Mouse (Mus musculus) heart, embryonic 13.5 days (tissue): Measurements from ENCODE around the gene Ccdc17. TPM values are rescaled to one million over a fixed set of nuclear protein-coding genes. Genes with fewer than 3 reads are reported as not detected.

Experiments
- ATAC-seq: fragments of 200-750 bp; cut with Nextera tagmentation; 2 replicates; pipeline ENCODE4 v1.8.0; 2017; ENCODE audit warnings: moderate TSS enrichment; ENCODE audit not compliant: insufficient number of reproducible peaks, low FRiP score, low TSS enrichment; ENCODE audit errors: extremely low read depth
- H3K27ac ChIP-seq: fragments of 300-500 bp; sonication (generic); replicated peaks from 2 replicates; pipeline ENCODE4 v1.5.1; 2015; ENCODE audit warnings: moderate library complexity, mild to moderate bottlenecking, inconsistent platforms
- H3K27me3 ChIP-seq: fragments of 300-500 bp; sonication (generic); replicated peaks from 2 replicates; pipeline ENCODE4 v1.6.1; 2015; ENCODE audit warnings: mild to moderate bottlenecking, inconsistent platforms
- H3K36me3 ChIP-seq: fragments of 300-500 bp; sonication (generic); 2 replicates; pipeline ENCODE4 v1.6.1; 2015; ENCODE audit warnings: mild to moderate bottlenecking, inconsistent platforms
- H3K4me1 ChIP-seq: fragments of 300-500 bp; sonication (generic); 2 replicates; pipeline ENCODE4 v1.6.1; 2015; ENCODE audit warnings: inconsistent platforms
- H3K4me2 ChIP-seq: fragments of 300-500 bp; sonication (generic); 2 replicates; pipeline ENCODE4 v1.6.1; 2015; ENCODE audit warnings: inconsistent platforms, mild to moderate bottlenecking, moderate library complexity
- H3K4me3 ChIP-seq: fragments of 300-500 bp; sonication (generic); 2 replicates; pipeline ENCODE4 v1.5.1; 2015; ENCODE audit warnings: moderate library complexity, mild to moderate bottlenecking, inconsistent platforms
- H3K9ac ChIP-seq: fragments of 300-500 bp; sonication (generic); 2 replicates; pipeline ENCODE4 v1.6.1; 2015; ENCODE audit warnings: inconsistent platforms, mild to moderate bottlenecking, moderate library complexity
- H3K9me3 ChIP-seq: fragments of 300-500 bp; sonication (generic); 2 replicates; pipeline ENCODE4 v1.6.1; 2016; ENCODE audit warnings: inconsistent platforms
- WGBS: fragments of 180-500 bp; shearing (Covaris S2); methylation state at CpG from one replicate; pipeline ENCODE4 v1.1.7; 2015; ENCODE audit warnings: mixed read lengths; 5-methylcytosine and 5-hydroxymethylcytosine counted together
- polyA plus RNA-seq: library from polyadenylated mRNA; unstranded; fragments of >200 nt; fragmentation: Nextera tagmentation; extraction: Ambion mirVana; gene quantifications from 2 replicates; pipeline ENCODE4 v1.2.1, GENCODE M21; 2015

Gene Ccdc17
- polyA plus RNA-seq, 1 experiment from 2014 or later: 3.6 TPM

DNA sequence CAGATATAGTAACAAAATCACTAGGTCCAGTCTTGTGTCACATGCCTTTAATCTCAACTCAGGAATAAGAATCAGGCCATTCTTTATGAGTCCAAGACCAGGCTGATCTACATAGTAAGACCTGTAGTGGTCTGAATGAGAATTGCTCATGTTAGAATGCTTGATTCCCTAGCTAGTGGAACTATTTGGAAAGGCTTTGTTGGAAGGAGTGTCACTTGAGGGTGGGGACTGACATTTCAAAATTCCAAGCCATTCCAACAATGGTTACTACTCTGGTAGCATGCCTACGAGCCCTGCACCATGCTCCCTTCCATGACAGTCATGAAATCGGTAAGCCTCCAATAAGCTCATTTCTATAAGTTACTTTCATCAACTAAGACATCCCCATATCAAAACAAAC is 16.2 kb downstream of the Ccdc17 start:
- Histone ChIP-seq H3K27ac (no peak overlapping the region), H3K4me3 (no peak overlapping the region), H3K36me3 (peaks cover 82% of the 10 kb centered on the region), H3K4me1 (no peaks in the 10 kb centered on the region), H3K9ac (no peak overlapping the region), H3K9me3 (no peaks in the 10 kb centered on the region), H3K4me2 (no peak overlapping the region), H3K27me3 (no peaks in the 10 kb centered on the region)
- ATAC-seq: no peak
- 78% methylated on average over 2 of the region's 2 CpGs for WGBS

DNA sequence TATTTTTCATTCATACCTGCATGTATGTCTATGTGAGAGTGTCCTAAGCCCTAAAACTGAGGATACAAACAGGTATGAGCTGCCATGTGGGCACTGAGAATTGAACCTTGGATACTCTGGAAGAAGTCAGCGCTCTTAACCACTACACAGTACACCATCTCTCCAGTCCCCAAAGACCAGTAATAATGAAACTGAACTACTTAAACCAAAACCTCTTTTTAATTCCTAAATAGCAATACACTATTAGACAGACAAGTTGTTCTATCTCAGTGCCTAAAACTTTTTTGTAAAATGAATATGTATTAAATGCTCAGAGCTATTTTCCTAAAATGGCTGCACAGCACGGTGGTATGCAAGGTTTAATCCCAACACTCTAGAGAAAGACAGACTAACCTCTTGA is 18.8 kb downstream of the Ccdc17 start:
- H3K27me3 ChIP-seq: no peaks in the 10 kb centered on the region
- no peak overlapping the region for H3K27ac ChIP-seq
- no peak for ATAC-seq
- no peak overlapping the region for H3K4me3 ChIP-seq
- WGBS: over 99% methylated on average over 2 of the region's 2 CpGs
- no peaks in the 10 kb centered on the region for H3K9me3 ChIP-seq
- no peaks in the 10 kb centered on the region for H3K4me1 ChIP-seq
- H3K4me2 ChIP-seq: no peak overlapping the region
- no peak overlapping the region for H3K9ac ChIP-seq
- H3K36me3 ChIP-seq: peaks cover 84% of the 10 kb centered on the region

- Histone ChIP-seq H3K27ac (no peak overlapping the region), H3K4me1 (peaks cover 23% of the 10 kb centered on the region), H3K4me3 (no peak overlapping the region), H3K27me3 (no peaks in the 10 kb centered on the region), H3K9me3 (no peaks in the 10 kb centered on the region), H3K36me3 (peaks cover 41% of the 10 kb centered on the region), H3K4me2 (peak overlapping the region; percentile 85), H3K9ac (no peak overlapping the region)
- 92% methylated on average over 4 of the region's 4 CpGs for WGBS
- ATAC-seq: no peak
Measured at GRCm38 (mm10) chr4:116624831-116625230, 28.4 kb downstream of the Ccdc17 start.

GRCm38 (mm10) chr4:116626658-116627358 is 30.4 kb downstream of the Ccdc17 start:
- WGBS: under 1% methylated on average over 53 of the region's 53 CpGs
- Histone ChIP-seq H3K9ac (peak overlapping the region; percentile 90), H3K36me3 (peaks cover 25% of the 10 kb centered on the region), H3K4me1 (peaks cover 23% of the 10 kb centered on the region), H3K27ac (peak overlapping the region; percentile 96), H3K4me2 (peak overlapping the region; percentile 85), H3K4me3 (peak overlapping the region; percentile 98), H3K9me3 (no peaks in the 10 kb centered on the region), H3K27me3 (no peaks in the 10 kb centered on the region)
- peak; percentile 72 for ATAC-seq

- WGBS: 0% methylated on average over 13 of the region's 13 CpGs
- peak overlapping the region; percentile 90 for H3K9ac ChIP-seq
- H3K4me1 ChIP-seq: peaks cover 23% of the 10 kb centered on the region
- H3K36me3 ChIP-seq: peaks cover 26% of the 10 kb centered on the region
- H3K27me3 ChIP-seq: no peaks in the 10 kb centered on the region
- H3K27ac ChIP-seq: peak overlapping the region; percentile 96
- peak overlapping the region; percentile 98 for H3K4me3 ChIP-seq
- H3K9me3 ChIP-seq: no peaks in the 10 kb centered on the region
- peak; percentile 86 for ATAC-seq
- H3K4me2 ChIP-seq: peak overlapping the region; percentile 85
Measured at GRCm38 (mm10) chr4:116627359-116627716, 30.9 kb downstream of the Ccdc17 start.

DNA sequence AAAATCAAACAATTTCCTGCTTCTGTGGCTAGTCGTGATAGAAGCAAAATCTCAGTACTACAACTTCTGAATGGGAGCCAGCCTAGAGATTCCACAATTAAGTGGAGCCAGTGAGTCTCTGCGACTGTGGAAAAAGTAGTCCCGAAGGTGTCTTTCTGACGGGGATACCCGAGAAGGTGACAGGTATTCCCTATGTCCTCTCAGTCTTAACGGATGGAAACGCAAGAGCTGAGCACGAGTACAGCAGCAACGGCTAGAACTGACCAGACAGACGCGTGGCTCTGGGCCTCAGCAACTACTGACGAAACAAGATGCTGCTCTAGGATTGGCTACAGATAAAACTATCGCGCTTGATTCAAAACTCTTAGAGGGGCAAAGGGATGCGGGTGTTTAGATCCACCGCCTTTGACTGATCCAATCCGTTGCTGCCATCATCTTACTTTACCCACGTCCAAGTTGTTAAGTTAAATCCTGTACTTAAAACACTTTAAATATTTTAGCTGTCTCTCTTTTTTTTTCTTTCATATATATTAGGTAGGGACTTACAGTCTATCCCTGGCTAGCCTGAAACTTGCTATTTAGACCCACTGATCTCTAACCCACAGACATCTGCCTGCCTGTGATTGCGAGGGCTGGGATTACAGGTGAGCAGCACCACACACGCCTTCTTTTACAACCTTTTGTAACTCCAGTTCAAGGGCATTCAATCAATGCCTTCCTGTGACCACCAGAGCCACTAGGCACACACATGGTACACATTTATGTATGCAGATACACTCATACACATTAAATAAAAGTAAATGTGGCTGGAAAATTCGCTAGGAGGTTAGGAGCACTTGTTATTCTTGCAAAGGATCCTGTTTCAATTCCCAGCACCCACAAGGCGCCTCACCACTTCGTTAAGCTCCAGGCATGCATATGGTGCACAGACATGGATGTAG is 31.5 kb downstream of the Ccdc17 start, which contains the start of gene Nasp:
TSS of gene Nasp (minus strand) at position 220 of the 941 bp plus-strand sequence.
- Histone ChIP-seq H3K4me3 (peak within 1 kb of the TSS; percentile 98), H3K27ac (peak within 1 kb of the TSS; percentile 96), H3K36me3 (peaks cover 26% of the 10 kb centered on the region), H3K27me3 (no peaks in the 10 kb centered on the region), H3K9ac (peak within 1 kb of the TSS; percentile 90), H3K4me1 (peaks cover 23% of the 10 kb centered on the region), H3K9me3 (no peaks in the 10 kb centered on the region), H3K4me2 (peak within 1 kb of the TSS; percentile 85)
- ATAC-seq: peak; percentile 78
- 8% methylated on average over 23 of the region's 23 CpGs for WGBS

GRCm38 (mm10) chr4:116635197-116635596 is 38.7 kb downstream of the Ccdc17 start:
- H3K4me2 ChIP-seq: no peak overlapping the region
- ATAC-seq: no peak
- H3K36me3 ChIP-seq: peaks cover 83% of the 10 kb centered on the region
- H3K27me3 ChIP-seq: no peaks in the 10 kb centered on the region
- no peaks in the 10 kb centered on the region for H3K9me3 ChIP-seq
- 89% methylated on average over 1 of the region's 1 CpGs for WGBS
- no peak overlapping the region for H3K9ac ChIP-seq
- no peaks in the 10 kb centered on the region for H3K4me1 ChIP-seq
- H3K4me3 ChIP-seq: no peak overlapping the region
- no peak overlapping the region for H3K27ac ChIP-seq

GRCm38 (mm10) chr4:116638821-116639220 is 42.4 kb downstream of the Ccdc17 start:
- H3K4me2 ChIP-seq: no peak overlapping the region
- no peaks in the 10 kb centered on the region for H3K4me1 ChIP-seq
- no peaks in the 10 kb centered on the region for H3K9me3 ChIP-seq
- no peak overlapping the region for H3K9ac ChIP-seq
- no peak overlapping the region for H3K27ac ChIP-seq
- 92% methylated on average over 6 of the region's 6 CpGs for whole genome bisulfite sequencing
- no peak for ATAC-seq
- H3K36me3 ChIP-seq: peaks cover 97% of the 10 kb centered on the region
- H3K27me3 ChIP-seq: no peaks in the 10 kb centered on the region
- H3K4me3 ChIP-seq: no peak overlapping the region

GRCm38 (mm10) chr4:116642071-116642470 is 45.6 kb downstream of the Ccdc17 start:
- no peaks in the 10 kb centered on the region for H3K27me3 ChIP-seq
- WGBS: 92% methylated on average over 1 of the region's 1 CpGs
- peaks cover 93% of the 10 kb centered on the region for H3K36me3 ChIP-seq
- no peak overlapping the region for H3K9ac ChIP-seq
- no peak overlapping the region for H3K27ac ChIP-seq
- H3K4me2 ChIP-seq: no peak overlapping the region
- H3K9me3 ChIP-seq: no peaks in the 10 kb centered on the region
- no peak overlapping the region for H3K4me3 ChIP-seq
- H3K4me1 ChIP-seq: peaks cover 19% of the 10 kb centered on the region
- ATAC-seq: no peak

GRCm38 (mm10) chr4:116644326-116644725 is 47.9 kb downstream of the Ccdc17 start:
- no peak overlapping the region for H3K4me2 ChIP-seq
- H3K9me3 ChIP-seq: no peaks in the 10 kb centered on the region
- peaks cover 41% of the 10 kb centered on the region for H3K4me1 ChIP-seq
- H3K9ac ChIP-seq: no peak overlapping the region
- ATAC-seq: no peak
- H3K27ac ChIP-seq: no peak overlapping the region
- 56% methylated on average over 6 of the region's 6 CpGs for WGBS
- H3K27me3 ChIP-seq: no peaks in the 10 kb centered on the region
- H3K36me3 ChIP-seq: peaks cover 93% of the 10 kb centered on the region
- no peak overlapping the region for H3K4me3 ChIP-seq

DNA sequence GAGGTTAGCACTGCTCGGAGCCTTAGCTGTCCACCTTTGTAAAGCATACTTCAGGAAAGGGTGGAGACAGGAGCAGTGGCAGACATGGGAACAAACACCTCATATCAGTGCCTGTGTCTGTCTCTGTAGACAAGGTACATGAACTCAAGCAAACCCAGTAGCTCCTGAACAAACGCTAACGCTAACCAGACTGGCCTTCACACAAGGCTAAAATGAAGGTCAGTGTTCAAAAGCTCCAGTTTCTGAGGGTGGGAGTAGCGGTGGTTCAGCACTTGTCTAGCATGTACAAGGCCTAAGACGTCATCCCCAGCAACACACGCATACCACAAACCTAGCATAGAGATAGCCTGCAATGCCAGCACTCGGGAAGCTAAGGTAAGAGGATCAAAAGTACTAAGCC is 49.2 kb downstream of the Ccdc17 start:
- Histone ChIP-seq H3K9ac (peak overlapping the region; percentile 12; the same call in 1 of the 2 replicates), H3K27ac (0 out of 2 replicates have a peak overlapping the region, but pooled peaks have one; percentile 22), H3K4me1 (peaks cover 52% of the 10 kb centered on the region), H3K4me2 (no peak overlapping the region), H3K27me3 (no peaks in the 10 kb centered on the region), H3K4me3 (no peak overlapping the region), H3K36me3 (peaks cover 85% of the 10 kb centered on the region), H3K9me3 (no peaks in the 10 kb centered on the region)
- 64% methylated on average over 7 of the region's 7 CpGs for WGBS
- no peak for ATAC-seq
